Mouse (Mus musculus): ENCODE measurements around the gene Alg14.
A peak's percentile ranks its signal among the peaks of the same experiment; 100 is the strongest.

Alg14 gene

DNA sequence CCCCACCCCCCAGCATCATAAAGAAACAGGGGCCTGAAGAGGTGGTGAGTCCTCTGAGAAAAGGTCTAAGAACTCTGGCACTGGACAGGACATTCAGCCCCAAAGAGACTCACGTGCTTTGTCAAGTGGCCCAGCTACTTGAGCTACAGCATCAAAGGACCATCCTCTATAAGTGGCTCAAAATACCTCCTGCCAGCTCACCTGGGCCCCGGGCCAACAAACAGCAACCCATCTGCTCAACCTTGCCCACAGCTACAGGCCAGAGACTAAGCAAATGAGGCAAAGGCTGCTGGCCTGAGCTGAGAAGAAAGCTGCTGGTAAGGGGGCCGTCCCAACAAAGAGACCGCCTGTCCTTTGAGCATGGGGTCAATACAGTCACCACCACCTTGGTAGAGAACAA lies 14.0 kb upstream of the Alg14 start:
- DNase-seq (ENCODE audit: low read depth, low spot score): no peak

DNA sequence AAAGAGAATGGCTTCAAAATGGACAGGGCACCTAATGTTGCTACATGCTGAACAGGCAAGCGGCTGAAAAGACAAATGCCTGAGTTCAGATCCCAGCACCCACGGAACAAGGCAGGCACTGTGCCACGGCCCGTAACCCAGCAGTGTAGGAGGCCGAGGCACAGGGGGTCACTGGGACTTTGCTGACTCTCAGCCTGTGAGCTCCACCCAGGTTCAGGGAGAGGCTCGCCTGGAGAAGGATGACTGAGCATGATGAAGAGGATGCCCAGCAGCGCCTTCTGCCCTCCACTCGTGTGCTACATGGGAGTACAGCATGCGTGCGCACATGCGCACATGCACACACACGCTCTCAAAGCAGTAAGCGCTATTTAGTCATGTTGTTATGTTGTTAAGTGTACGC lies 11.9 kb upstream of the Alg14 start:
- DNase-seq (ENCODE audit: low read depth, low spot score): no peak

DNA sequence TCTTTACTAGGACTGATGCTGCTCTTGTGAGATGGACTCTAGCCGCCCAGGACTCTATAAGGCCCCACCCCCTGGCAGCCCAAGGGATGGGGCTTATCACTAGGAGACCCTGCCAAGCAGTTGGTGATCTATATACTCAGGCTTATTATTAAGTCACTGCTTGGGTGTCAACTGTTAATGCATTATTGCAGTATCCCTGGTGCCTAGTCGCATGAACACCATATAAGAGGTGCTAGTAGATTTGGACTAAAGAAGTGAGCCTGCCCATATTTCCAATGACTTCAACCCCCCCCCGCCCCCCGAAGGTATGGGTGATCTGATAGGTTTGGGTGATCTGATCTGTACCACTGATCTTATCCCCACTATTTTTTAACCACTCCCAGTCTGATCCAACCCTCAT lies 8.6 kb upstream of the Alg14 start, which contains the start of gene Tmem56:
Gene Tmem56, minus strand, starts transcription at position 101 of the 400 bp plus-strand sequence.
- no peak for DNase-seq (ENCODE audit: low read depth, low spot score)

- DNase-seq (ENCODE audit: low read depth, low spot score): no peak
Measured at GRCm38 (mm10) chr3:121285219-121285618, 6.4 kb upstream of the Alg14 start.

DNA sequence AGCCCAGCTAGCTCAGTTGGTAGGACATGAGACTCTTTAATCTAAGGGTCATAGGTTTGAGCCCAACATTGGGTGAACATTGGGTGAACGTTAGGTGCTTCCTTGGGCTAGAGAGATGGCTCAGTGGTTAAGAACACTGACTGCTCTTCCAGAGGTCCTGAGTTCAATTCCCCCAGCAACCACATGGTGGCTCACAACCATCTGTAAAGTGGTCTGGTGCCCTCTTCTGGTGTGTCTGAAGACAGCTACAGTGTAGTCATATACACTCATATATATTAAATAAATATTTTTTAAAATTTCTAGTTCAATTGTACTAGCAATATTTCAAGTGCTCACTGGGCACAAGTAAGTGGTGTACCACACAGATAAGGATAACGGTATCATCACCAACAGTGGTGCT lies 4.4 kb upstream of the Alg14 start:
- peak; percentile 34 for DNase-seq (ENCODE audit: low read depth, low spot score)

DNA sequence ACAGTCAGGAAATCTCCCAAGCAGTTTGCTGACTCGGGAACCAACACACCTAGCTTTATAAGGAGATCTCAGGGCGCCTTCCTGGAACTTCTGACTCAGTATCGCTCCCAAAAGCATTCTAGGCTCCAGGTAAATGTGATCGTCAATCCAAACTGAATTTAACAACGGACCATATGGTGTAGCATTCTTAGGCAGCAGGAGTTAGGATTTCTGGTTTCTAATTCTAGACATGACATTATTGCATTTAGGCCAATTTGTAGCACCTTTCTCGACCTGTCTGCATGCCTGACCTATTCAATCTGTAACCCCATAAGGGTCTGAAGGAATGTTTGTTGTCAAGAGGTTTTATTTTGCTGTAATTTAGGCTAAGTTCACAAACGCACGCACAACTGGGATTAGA lies 892 bp upstream of the Alg14 start:
- DNase-seq (ENCODE audit: low read depth, low spot score): peak; percentile 9

DNA sequence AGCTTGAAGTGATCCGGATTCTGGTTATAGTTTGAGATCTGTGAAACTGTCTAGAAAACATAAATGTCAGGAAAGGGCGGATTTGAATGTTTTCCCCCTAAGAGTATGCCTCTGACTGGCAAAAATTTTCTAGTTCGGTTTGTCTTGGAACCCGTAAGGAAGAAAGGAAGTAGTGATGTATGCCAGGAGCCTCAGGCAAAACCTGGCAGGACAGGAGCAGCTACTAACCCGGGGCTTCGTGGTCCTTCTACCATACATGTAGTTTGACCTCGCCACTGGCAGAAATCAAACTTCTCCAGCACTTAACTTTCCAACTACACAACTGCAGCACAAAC lies 381 bp upstream of the Alg14 start:
- no peak for DNase-seq (ENCODE audit: low read depth, low spot score)

- peak; percentile 13 for DNase-seq (ENCODE audit: low read depth, low spot score)
Measured at GRCm38 (mm10) chr3:121294200-121294599, 2.6 kb downstream of the Alg14 start.

- DNase-seq (ENCODE audit: low read depth, low spot score): peak; percentile 56
Measured at GRCm38 (mm10) chr3:121306641-121307040, 15.1 kb downstream of the Alg14 start.

DNA sequence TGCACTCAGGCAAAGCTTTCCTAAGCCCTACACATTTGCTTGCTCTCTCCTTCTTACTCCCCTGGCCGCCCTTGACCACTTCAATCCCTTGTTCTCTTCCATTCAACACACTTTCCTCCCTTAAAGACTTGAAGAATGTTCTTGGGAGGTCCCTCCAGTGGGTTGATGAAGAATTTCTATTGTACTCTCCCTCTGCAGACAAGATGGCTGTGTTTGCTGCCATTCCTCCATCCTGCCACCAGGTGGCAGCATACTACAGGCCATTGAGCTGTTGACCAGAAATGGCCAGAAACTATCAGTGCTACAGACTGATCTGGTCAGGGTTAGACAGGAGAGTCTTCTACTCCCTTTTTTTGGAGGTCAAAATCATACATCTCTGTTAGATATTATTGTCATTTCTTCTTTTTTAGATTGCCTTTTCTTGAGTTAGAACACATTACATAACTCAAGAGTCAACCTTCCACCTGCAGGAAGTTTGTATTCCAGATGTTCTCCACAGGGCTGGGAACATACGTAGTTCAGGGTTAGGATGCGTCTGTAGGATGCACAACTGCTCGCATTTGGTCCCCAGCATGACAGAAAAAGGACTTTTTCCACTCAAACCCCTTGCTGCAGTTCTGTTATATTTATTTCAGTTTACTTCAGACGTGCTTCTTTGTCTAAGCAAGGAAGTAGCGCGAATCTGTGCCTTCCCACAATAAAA lies 16.1 kb downstream of the Alg14 start:
- peak; percentile 89 for DNase-seq (ENCODE audit: low read depth, low spot score)

GRCm38 (mm10) chr3:121308935-121309334 lies 17.4 kb downstream of the Alg14 start:
- DNase-seq (ENCODE audit: low read depth, low spot score): no peak

GRCm38 (mm10) chr3:121309429-121309828 lies 17.9 kb downstream of the Alg14 start:
- DNase-seq (ENCODE audit: low read depth, low spot score): no peak

- DNase-seq (ENCODE audit: low read depth, low spot score): peak; percentile 66
Measured at GRCm38 (mm10) chr3:121309896-121310714, 18.5 kb downstream of the Alg14 start.

- no peak for DNase-seq (ENCODE audit: low read depth, low spot score)
Measured at GRCm38 (mm10) chr3:121312426-121312825, 20.9 kb downstream of the Alg14 start.

- no peak for DNase-seq (ENCODE audit: low read depth, low spot score)
Measured at GRCm38 (mm10) chr3:121312979-121313378, 21.4 kb downstream of the Alg14 start.

DNA sequence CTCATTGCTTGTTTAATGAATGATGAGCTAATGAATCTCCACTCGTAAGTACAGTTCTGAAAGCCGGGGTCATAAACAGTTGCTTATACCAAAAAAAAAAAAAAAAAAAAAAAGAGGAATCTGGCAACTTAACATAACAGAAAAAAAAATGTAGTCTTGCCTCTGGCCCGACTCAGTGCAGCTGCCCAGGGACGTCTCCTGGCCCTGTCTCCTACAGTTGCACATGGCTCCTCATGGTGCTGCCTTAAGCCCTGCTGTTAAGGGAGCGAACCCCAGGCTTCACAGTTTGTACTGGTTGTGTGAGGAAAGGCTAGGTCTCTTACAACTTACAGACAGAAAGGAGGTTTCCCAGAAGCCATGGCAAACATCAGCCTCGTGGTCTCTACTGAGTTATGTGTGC lies 22.6 kb downstream of the Alg14 start:
- no peak for DNase-seq (ENCODE audit: low read depth, low spot score)

- DNase-seq (ENCODE audit: low read depth, low spot score): no peak
Measured at GRCm38 (mm10) chr3:121315498-121315897, 23.9 kb downstream of the Alg14 start.

GRCm38 (mm10) chr3:121319906-121320305 lies 28.3 kb downstream of the Alg14 start:
- DNase-seq (ENCODE audit: low read depth, low spot score): no peak

GRCm38 (mm10) chr3:121320896-121321295 lies 29.3 kb downstream of the Alg14 start:
- no peak for DNase-seq (ENCODE audit: low read depth, low spot score)

- no peak for DNase-seq (ENCODE audit: low read depth, low spot score)
Measured at GRCm38 (mm10) chr3:121323371-121323770, 31.8 kb downstream of the Alg14 start.

DNA sequence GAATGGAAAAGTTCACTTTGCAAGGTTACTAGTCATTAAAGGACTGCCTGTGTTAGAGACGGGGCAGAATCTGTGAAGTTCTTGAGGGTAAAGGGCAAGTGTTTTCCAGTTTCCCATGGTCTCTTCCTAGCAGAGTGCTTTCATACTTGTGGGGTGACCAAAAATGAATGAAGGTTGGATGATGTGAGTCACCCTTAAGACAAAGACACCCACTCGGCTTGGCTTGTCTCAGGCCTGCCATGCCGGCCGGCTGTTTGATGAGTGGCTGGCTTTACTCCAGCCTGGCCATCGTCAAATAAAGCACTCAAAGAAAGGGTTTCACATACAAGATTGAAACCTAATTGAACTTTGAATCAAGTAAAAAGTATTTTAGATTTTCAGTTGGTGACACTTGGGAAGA lies 35.8 kb downstream of the Alg14 start:
- peak; percentile 62 for DNase-seq (ENCODE audit: low read depth, low spot score)

DNA sequence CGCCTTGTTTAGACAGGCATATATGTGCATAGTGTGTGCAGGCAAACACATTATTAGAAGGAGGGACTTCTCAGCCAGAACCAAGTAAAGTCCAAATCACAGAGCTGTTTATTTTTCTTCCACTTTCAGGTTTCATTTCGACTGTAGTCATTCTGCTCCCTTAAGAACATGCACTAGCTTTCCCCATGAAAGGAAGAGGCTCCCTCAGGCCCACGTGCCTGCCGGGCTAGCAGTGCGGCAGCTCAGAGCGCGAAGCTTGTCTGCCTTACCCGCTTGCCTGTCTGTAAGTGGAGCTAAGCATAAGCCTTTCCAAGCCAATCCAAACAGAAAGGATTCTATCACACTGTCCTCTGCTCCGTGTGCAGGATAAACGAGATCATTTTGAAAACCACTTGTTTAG lies 38.1 kb downstream of the Alg14 start:
- DNase-seq (ENCODE audit: low read depth, low spot score): no peak

GRCm38 (mm10) chr3:121330244-121330646 lies 38.7 kb downstream of the Alg14 start:
- DNase-seq (ENCODE audit: low read depth, low spot score): no peak

Data from 3T3-L1 (cell line).